In genomic region chr2:32534061-32534732, GRCm38 (mm10) we compare ENCODE assay signal across 8 mouse cellular contexts. TPM values are rescaled to one million over a fixed set of nuclear protein-coding genes. Genes with fewer than 3 reads are reported as not detected.
DNase-seq lines count a peak whose midpoint lies in the region; ATAC-seq and TF ChIP-seq lines count a peak whose summit lies in the region.

No protein-coding gene starts in this region.

- no peaks in the 10 kb centered on the region for H3K36me3 ChIP-seq in erythroblast, embryonic 14.5 days (ENCODE audit: control insufficient read depth)
- no peaks in the 10 kb centered on the region for H3K36me3 ChIP-seq in forebrain, embryonic 14.5 days (ENCODE audit: control insufficient read depth, insufficient read depth, low read length)
- no peaks in the 10 kb centered on the region for H3K36me3 ChIP-seq in hindbrain, embryonic 12.5 days
- H3K36me3 ChIP-seq in midbrain, postnatal 0 days (ENCODE audit: insufficient read depth, low read length), result no peaks in the 10 kb centered on the region

- H3K27ac ChIP-seq in forebrain, embryonic 14.5 days (ENCODE audit: low read depth, low read length), result peak overlapping the region; percentile 84
- peak overlapping the region; percentile 95 for H3K27ac ChIP-seq in hindbrain, embryonic 12.5 days
- 0 out of 2 replicates have a peak overlapping the region, but pooled peaks have one; percentile 91 for H3K27ac ChIP-seq in midbrain, postnatal 0 days (ENCODE audit: low read depth, low read length)

- H3K4me1 ChIP-seq in erythroblast, embryonic 14.5 days (ENCODE audit: control insufficient read depth), result peaks cover 20% of the 10 kb centered on the region
- H3K4me1 ChIP-seq in forebrain, embryonic 14.5 days (ENCODE audit: control insufficient read depth, insufficient read depth, low read length), result peaks cover 43% of the 10 kb centered on the region
- peaks cover 48% of the 10 kb centered on the region for H3K4me1 ChIP-seq in hindbrain, embryonic 12.5 days
- peaks cover 13% of the 10 kb centered on the region for H3K4me1 ChIP-seq in midbrain, postnatal 0 days (ENCODE audit: insufficient read depth, low read length)

- peaks cover 61% of the 10 kb centered on the region for H3K27me3 ChIP-seq in erythroblast, embryonic 14.5 days (ENCODE audit: control insufficient read depth)
- no peaks in the 10 kb centered on the region for H3K27me3 ChIP-seq in forebrain, embryonic 14.5 days (replicated peaks; ENCODE audit: control insufficient read depth, insufficient read depth, low read length)
- H3K27me3 ChIP-seq in hindbrain, embryonic 12.5 days, result no peaks in the 10 kb centered on the region
- no peaks in the 10 kb centered on the region for H3K27me3 ChIP-seq in midbrain, postnatal 0 days (ENCODE audit: insufficient read depth, low read length)

- peak overlapping the region; percentile 91 for H3K9ac ChIP-seq in forebrain, embryonic 14.5 days (ENCODE audit: low read length)
- H3K9ac ChIP-seq in hindbrain, embryonic 12.5 days, result peak overlapping the region; percentile 58
- H3K9ac ChIP-seq in midbrain, postnatal 0 days (replicated peaks; ENCODE audit: low read length, poor library complexity, severe bottlenecking), result no peak overlapping the region; the same call in 1 of the 2 replicates

- peak overlapping the region; percentile 75 for H3K4me2 ChIP-seq in forebrain, embryonic 14.5 days (ENCODE audit: low read length)
- H3K4me2 ChIP-seq in hindbrain, embryonic 12.5 days (replicated peaks), result peak overlapping the region; percentile 64
- H3K4me2 ChIP-seq in midbrain, postnatal 0 days (ENCODE audit: low read depth, low read length, poor library complexity, severe bottlenecking), result peak overlapping the region; percentile 65

- ATAC-seq in erythroblast, adult 5-6 weeks (replicated peaks; ENCODE audit: low FRiP score, poor library complexity, severe bottlenecking), result no peak
- ATAC-seq in forebrain, embryonic 14.5 days, result 0 out of 2 replicates have a peak, but pooled peaks have one; percentile 1
- ATAC-seq in hindbrain, embryonic 12.5 days (ENCODE audit: low FRiP score), result no peak
- ATAC-seq in midbrain, postnatal 0 days (ENCODE audit: low FRiP score), result no peak

- no peak for TF ChIP-seq CTCF in midbrain, postnatal 0 days (IDR thresholded peaks at IDR 0.05)

- peak overlapping the region; percentile 79 for H3K4me3 ChIP-seq in erythroblast, embryonic 14.5 days (replicated peaks)
- H3K4me3 ChIP-seq in forebrain, embryonic 14.5 days (ENCODE audit: low read depth, low read length), result peak overlapping the region; percentile 86
- peak overlapping the region; percentile 91 for H3K4me3 ChIP-seq in hindbrain, embryonic 12.5 days
- H3K4me3 ChIP-seq in midbrain, postnatal 0 days (ENCODE audit: low read depth, low read length), result peak overlapping the region; percentile 92

- 12% methylated on average over 13 of the region's 13 CpGs for WGBS in forebrain, embryonic 14.5 days
- WGBS in hindbrain, embryonic 12.5 days, result 12% methylated on average over 13 of the region's 13 CpGs
- 10% methylated on average over 13 of the region's 13 CpGs for WGBS in midbrain, postnatal 0 days

- DNase-seq in ZHBTc4 (ENCODE audit: low read depth, low spot score) (peak; percentile 62), liver (peak; percentile 32)
- peak; percentile 68 for DNase-seq in forebrain, embryonic 14.5 days (ENCODE audit: low spot score)
- peak; percentile 55 for DNase-seq in midbrain, postnatal 0 days (ENCODE audit: low spot score)
- DNase-seq in layer of hippocampus, adult 9-11 months, result no peak

- H3K9me3 ChIP-seq in erythroblast, embryonic 14.5 days (ENCODE audit: control insufficient read depth, low read length), result no peaks in the 10 kb centered on the region; the same call in 1 of the 2 replicates
- H3K9me3 ChIP-seq in forebrain, embryonic 14.5 days (replicated peaks; ENCODE audit: control insufficient read depth, low read length), result no peaks in the 10 kb centered on the region
- no peaks in the 10 kb centered on the region for H3K9me3 ChIP-seq in hindbrain, embryonic 12.5 days (replicated peaks)
- no peaks in the 10 kb centered on the region for H3K9me3 ChIP-seq in midbrain, postnatal 0 days (ENCODE audit: low read length)

RNA-seq across cellular contexts. Expression of gene Fam102a, which starts 0.9 kb away (rescaled TPM):
- polyA plus RNA-seq in erythroblast, embryonic 14.5 days (2012), result 0.03 and 0.06 TPM in 2 replicates
- total RNA-seq in erythroblast, adult 5-6 weeks (2015; ENCODE audit: low replicate concordance), result 1.2 and 2.7 TPM in 2 replicates
- 0.28 and 6.5 TPM in 2 replicates for total RNA-seq in erythroblast, adult 5-6 weeks (2017; ENCODE audit: low replicate concordance)
- 4.4 and 5.2 TPM in 2 replicates for polyA plus RNA-seq in forebrain, embryonic 14.5 days (2014; fragmentation: Nextera tagmentation; extraction: Ambion mirVana)
- polyA plus RNA-seq in hindbrain, embryonic 12.5 days (2016; fragmentation: Nextera tagmentation; extraction: Ambion mirVana), result 12.6 and 15.5 TPM in 2 replicates
- total RNA-seq in midbrain, postnatal 0 days (2014; rRNA removed), result 21.5 and 24.4 TPM in 2 replicates
- 6.8 and 7.2 TPM in 2 replicates for polyA plus RNA-seq in midbrain, postnatal 0 days (2015; fragmentation: Nextera tagmentation; extraction: Ambion mirVana)

RNA-seq across cellular contexts. Expression of gene Dpm2, which starts 36.5 kb away (rescaled TPM):
- 1.2 and 1.7 TPM in 2 replicates for polyA plus RNA-seq in erythroblast, embryonic 14.5 days (2012)
- total RNA-seq in erythroblast, adult 5-6 weeks (2015; ENCODE audit: low replicate concordance), result 26.9 and 41.0 TPM in 2 replicates
- 8.6 and 18.2 TPM in 2 replicates for total RNA-seq in erythroblast, adult 5-6 weeks (2017; ENCODE audit: low replicate concordance)
- 143 and 152 TPM in 2 replicates for polyA plus RNA-seq in forebrain, embryonic 14.5 days (2014; fragmentation: Nextera tagmentation; extraction: Ambion mirVana)
- 110 and 117 TPM in 2 replicates for polyA plus RNA-seq in hindbrain, embryonic 12.5 days (2016; fragmentation: Nextera tagmentation; extraction: Ambion mirVana)
- 70.0 and 73.3 TPM in 2 replicates for total RNA-seq in midbrain, postnatal 0 days (2014; rRNA removed)
- polyA plus RNA-seq in midbrain, postnatal 0 days (2015; fragmentation: Nextera tagmentation; extraction: Ambion mirVana), result 135 and 143 TPM in 2 replicates

RNA-seq across cellular contexts. Expression of gene Pip5kl1, which starts 40.4 kb away (rescaled TPM):
- polyA plus RNA-seq in erythroblast, embryonic 14.5 days (2012), result not detected in 2 replicates
- total RNA-seq in erythroblast, adult 5-6 weeks (2015; ENCODE audit: low replicate concordance), result not detected in 2 replicates
- 1.9 TPM in 1 of 2 replicates, not detected in the other for total RNA-seq in erythroblast, adult 5-6 weeks (2017; ENCODE audit: low replicate concordance)
- polyA plus RNA-seq in forebrain, embryonic 14.5 days (2014; fragmentation: Nextera tagmentation; extraction: Ambion mirVana), result 4.7 TPM in 2 replicates
- 4.2 and 5.0 TPM in 2 replicates for polyA plus RNA-seq in hindbrain, embryonic 12.5 days (2016; fragmentation: Nextera tagmentation; extraction: Ambion mirVana)
- 19.3 and 20.0 TPM in 2 replicates for total RNA-seq in midbrain, postnatal 0 days (2014; rRNA removed)
- 16.5 and 26.5 TPM in 2 replicates for polyA plus RNA-seq in midbrain, postnatal 0 days (2015; fragmentation: Nextera tagmentation; extraction: Ambion mirVana)

RNA-seq across cellular contexts. Expression of gene 9430097D07Rik, which starts 41.3 kb away (rescaled TPM):
- polyA plus RNA-seq in erythroblast, embryonic 14.5 days (2012), result not detected in 2 replicates
- not detected in 2 replicates for total RNA-seq in erythroblast, adult 5-6 weeks (2015; ENCODE audit: low replicate concordance)
- not detected in 2 replicates for total RNA-seq in erythroblast, adult 5-6 weeks (2017; ENCODE audit: low replicate concordance)
- 0.30 and 0.61 TPM in 2 replicates for polyA plus RNA-seq in forebrain, embryonic 14.5 days (2014; fragmentation: Nextera tagmentation; extraction: Ambion mirVana)
- 0.31 and 0.56 TPM in 2 replicates for polyA plus RNA-seq in hindbrain, embryonic 12.5 days (2016; fragmentation: Nextera tagmentation; extraction: Ambion mirVana)
- 0.16 and 0.33 TPM in 2 replicates for total RNA-seq in midbrain, postnatal 0 days (2014; rRNA removed)
- 0.69 and 0.82 TPM in 2 replicates for polyA plus RNA-seq in midbrain, postnatal 0 days (2015; fragmentation: Nextera tagmentation; extraction: Ambion mirVana)

RNA-seq across cellular contexts. Expression of gene St6galnac4, which starts 52.7 kb away (rescaled TPM):
- polyA plus RNA-seq in erythroblast, embryonic 14.5 days (2012), result 0.21 and 0.30 TPM in 2 replicates
- total RNA-seq in erythroblast, adult 5-6 weeks (2015; ENCODE audit: low replicate concordance), result 8.8 and 9.4 TPM in 2 replicates
- 3.8 and 4.9 TPM in 2 replicates for total RNA-seq in erythroblast, adult 5-6 weeks (2017; ENCODE audit: low replicate concordance)
- polyA plus RNA-seq in forebrain, embryonic 14.5 days (2014; fragmentation: Nextera tagmentation; extraction: Ambion mirVana), result 18.7 and 21.4 TPM in 2 replicates
- 21.5 and 22.9 TPM in 2 replicates for polyA plus RNA-seq in hindbrain, embryonic 12.5 days (2016; fragmentation: Nextera tagmentation; extraction: Ambion mirVana)
- total RNA-seq in midbrain, postnatal 0 days (2014; rRNA removed), result 50.9 and 51.1 TPM in 2 replicates
- 38.0 and 38.6 TPM in 2 replicates for polyA plus RNA-seq in midbrain, postnatal 0 days (2015; fragmentation: Nextera tagmentation; extraction: Ambion mirVana)

Comparison
In these comparisons a context has a peak if more than half of its experiments do, and no peak if none do; other contexts are left out.
1. RNA of gene Dpm2, which starts 36.5 kb away (polyA plus RNA-seq): 143 to 152 TPM in forebrain, embryonic 14.5 days, 135 to 143 TPM in midbrain, postnatal 0 days and 110 to 117 TPM in hindbrain, embryonic 12.5 days; 1.2 to 1.7 TPM in erythroblast, embryonic 14.5 days; every median in the first group is over 10 times any median in the second.
2. Peak in every context shown above with its lines, with median percentiles within 50 percentile points of each other: H3K4me3 ChIP-seq, H3K27ac ChIP-seq and H3K4me2 ChIP-seq.